Mouse (Mus musculus): ENCODE measurements around the gene Rab14.
A peak's percentile ranks its signal among the peaks of the same experiment; 100 is the strongest.

Gene Rab14

DNA sequence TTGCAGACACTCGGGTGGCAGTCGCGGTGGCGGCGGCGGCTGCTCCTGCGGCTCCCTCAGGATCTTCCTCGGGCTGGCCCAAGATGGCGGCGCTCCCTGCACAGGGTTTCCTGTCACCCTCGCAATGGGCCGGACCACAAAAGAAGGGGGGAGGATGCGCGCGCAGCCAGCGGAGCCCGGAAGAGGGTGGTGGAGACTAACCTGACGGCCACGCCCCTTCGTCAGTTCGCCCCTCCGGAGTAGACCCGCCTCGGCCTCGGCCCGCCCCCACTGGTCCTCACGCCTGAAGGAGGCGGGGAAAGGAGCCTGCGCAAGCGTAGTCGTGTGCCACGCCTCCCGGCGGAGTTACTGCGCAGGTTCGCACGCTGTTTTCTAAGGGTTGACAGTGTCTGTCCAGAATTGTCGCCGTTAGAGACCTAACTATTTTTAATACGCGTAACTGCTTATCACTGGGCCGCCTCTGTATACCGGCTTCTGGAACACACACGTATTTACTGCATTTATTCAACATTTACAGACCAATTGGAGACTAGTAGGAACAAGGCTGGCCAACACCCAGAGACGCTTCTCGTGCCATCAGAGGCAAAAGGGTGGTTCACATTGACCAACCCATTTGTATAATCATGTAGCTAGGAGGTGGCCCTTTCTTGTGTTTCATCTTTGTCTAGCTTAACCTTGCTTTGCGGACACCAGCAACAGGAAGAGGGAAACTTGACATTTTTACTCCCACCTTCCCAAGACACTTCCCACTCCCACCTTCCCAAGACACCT, at the start of gene Rab14:
Gene Rab14 (minus strand): TSS at position 223 of the 771 bp plus-strand sequence.
- peak; percentile 100 for DNase-seq

GRCm38 (mm10) chr2:35247763-35248162, 46.8 kb upstream of the Rab14 start:
- no peak for DNase-seq

DNA sequence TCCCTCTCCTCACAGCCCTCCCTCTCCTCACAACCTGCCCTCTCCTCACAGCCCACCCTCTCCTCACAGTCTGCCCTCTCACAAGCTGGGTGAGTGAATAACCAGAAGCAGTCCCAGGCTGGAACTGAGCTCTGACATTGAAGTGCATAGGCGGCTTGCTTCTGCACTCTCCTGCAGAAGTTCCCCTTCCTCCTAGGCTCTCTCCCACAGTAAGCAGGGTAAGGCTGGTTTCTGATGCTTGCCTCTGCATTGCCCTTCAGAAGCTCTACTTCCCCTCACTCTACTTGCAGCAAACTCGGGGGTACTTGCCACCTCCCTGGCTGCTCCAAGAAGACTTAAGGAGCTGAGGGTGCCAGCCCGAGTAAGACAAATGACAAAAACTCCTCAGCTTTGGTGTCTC, 43.3 kb upstream of the Rab14 start:
- DNase-seq = no peak

DNA sequence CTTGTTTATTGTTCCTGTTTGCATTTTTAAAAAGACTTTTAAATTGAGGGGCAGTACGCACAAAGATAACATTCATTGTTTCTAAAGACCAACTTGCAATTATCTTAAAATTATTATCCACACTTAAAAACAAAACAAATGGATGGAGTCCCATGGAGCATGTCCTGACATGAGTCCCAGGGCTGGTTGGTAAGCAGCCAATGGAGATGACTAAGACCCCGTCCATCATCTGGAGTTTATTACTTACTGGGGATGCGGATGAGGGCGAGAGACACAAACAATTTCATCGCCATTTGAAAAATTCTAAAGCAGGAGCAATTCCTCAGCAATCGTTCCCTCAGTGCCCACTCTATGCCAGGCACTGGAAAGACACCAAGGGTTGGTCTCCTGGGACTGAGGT, 34.1 kb upstream of the Rab14 start:
- DNase-seq = no peak

GRCm38 (mm10) chr2:35233898-35234297, 33.0 kb upstream of the Rab14 start:
- DNase-seq = no peak

DNA sequence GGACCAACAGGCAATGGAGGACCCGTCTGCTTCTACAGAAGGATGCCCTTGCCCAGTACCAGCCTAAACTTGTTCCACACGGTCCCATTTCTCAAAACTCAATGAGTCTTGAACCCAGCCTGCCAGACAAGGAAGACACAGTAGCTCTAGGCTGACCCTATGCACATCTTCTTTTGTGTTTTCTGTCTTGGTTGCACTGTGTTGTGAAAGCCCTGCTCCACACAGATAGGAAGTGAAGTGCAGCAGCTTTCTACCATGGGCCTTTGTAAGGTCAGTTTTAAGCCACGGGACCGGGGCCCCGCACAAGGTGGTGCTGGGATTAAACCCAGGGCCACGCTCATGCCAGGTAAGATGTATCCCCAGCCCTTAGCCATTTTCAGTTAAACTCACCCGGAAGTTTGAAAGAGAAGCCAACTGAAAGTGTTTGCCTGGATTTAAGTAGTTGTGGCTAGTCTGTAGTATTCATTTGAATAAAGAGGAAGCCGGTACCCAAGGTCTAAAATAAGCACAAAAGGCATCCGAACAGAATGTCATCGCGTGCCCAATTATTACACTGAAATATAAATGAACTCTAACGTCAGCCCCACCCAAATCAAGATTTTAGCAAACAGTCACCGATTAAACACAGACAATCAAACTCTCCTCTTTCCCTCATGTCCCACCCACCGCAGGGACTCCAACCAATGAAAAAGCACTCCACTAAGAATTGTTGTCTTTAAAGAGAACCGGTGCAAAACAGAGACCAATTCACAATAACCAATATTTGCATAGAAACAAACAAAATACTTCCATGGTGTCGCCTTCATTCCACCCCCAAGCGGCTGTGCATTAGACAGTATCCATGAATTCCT, 31.9 kb upstream of the Rab14 start:
- no peak for DNase-seq

DNA sequence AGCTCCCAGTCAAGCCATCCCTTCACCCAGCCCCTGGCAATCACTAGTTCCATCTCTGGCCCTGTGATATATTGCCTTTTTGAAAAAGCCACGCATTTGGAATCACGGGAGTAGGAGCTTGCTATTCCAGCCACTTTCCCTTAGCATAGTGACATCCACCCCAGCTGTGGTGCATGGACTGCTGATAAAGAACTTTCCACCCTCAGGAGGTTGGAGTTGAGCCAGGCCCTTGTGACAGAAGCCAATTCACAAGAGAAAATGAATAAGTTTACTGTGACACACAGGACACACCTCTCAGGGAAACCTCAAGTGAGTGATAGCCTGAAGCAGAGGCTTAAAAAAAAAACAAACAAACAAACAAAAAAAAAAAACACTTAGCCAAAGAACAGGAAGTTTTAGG, 31.0 kb upstream of the Rab14 start:
- no peak for DNase-seq

- no peak for DNase-seq
These were observed 29.3 kb upstream of the Rab14 start for GRCm38 (mm10) chr2:35230215-35230614.

DNA sequence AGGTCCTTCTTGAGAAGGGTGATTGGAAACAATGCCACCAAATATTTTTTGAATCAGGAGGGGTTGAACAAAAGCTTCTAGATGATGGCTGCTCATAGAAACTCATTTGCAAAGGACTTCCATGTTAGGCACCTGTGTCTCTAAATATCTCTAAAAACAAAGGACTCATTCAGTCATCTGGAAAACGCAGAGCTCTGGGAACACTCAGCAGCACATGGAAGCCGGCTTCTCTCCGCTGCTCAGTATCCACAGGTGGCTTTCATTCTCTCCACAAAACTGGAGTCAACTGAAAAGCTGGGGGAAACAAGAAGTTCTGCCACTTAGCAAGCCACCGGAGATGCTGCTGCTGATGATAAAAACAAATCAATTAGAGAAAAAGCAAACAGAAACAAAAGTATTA, 27.2 kb upstream of the Rab14 start:
- DNase-seq = no peak

GRCm38 (mm10) chr2:35224285-35224684, 23.4 kb upstream of the Rab14 start:
- DNase-seq = no peak

- DNase-seq = no peak
These were observed 22.0 kb upstream of the Rab14 start for GRCm38 (mm10) chr2:35222822-35223391.

- DNase-seq = no peak
These were observed 17.8 kb upstream of the Rab14 start for GRCm38 (mm10) chr2:35218736-35219135.

GRCm38 (mm10) chr2:35216701-35217100, 15.8 kb upstream of the Rab14 start:
- no peak for DNase-seq

DNA sequence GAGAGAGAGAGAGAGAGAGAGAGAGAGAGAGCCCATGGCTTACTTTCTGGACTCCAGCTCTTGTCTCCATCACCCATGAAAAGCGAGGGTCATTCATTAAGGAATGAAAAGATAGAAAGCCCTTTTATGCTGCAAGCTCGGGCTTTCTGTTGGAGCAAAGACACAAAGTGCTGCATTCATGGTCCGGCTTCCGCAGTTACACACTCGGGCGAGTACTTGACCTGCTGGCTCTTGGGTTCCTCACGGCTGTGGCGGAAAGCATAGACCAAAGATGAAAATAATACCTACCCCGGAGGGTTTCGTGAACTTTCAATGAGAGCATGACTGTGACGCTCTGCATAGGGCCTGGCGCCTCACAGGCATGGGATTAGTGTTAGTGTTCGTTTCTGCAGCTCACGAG, 14.4 kb upstream of the Rab14 start:
- no peak for DNase-seq

DNA sequence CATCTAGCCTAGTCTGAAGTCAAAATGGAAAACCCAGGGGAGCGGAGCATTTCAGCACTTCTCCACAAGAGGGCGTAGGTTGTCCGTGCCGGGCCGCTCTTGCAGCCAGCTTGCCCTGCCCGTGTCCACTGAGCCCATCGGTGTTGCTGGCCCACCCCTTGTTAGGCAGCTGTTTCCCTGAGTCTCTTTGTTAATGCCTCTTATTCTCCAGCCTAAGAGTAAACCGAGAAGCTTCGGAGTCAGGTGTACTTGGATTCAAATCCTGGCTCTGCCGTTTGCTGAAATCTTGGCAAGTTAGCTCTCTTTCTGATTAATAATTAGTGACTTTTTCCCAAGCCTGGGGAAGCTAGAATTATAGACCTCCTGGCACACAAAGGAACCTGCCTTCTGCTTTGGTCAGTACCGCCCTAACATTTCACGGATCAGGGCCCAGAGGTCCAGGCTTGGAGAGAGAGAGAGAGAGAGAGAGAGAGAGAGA, 14.0 kb upstream of the Rab14 start:
- peak; percentile 81 for DNase-seq

DNA sequence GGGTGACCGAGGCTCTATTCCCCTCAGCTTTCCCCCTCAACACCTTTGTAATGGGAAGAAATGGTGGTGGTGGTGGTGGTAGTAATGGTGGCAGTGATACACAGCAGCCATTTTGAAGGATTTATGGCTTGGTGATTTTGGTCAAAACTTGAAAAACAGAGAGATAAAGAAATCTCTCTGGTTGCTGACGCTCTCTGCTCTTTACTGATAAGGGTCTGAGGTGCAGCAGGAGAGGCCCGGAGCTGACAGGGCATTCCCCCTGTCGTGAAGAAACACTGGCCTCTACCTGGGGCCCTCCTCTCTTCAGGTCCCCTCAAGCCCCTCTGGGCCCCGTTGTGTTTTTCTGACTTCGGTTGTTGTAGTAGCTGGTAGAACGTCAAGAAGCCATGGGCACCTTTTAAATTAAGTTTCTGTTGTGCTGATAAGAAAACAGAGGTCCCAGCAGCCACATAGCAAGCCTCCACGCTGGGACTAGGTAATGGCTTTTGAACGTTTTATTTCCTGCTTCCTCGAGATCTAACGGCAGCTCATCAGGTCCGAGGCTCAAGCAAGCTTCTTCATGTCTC, 12.5 kb upstream of the Rab14 start:
- no peak for DNase-seq

DNA sequence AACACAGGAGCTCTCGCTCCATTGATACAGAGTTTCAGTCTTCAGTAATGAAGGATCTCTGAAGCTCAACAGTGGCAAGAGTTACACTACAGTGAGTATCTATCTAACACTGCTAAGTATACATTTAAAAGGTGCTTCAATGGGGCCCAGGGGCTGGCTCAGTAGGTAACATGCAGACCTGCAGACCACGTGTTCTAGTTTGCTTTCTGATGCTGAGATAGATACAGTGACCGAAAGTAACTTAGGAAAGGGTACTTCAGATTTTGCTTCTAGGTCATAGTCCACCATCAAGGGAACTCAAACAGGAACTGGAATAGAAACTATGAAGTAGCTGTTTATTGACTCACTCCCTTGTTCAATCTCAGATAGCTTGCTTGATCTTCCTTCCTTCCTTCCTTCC, 10.8 kb upstream of the Rab14 start:
- DNase-seq = no peak

DNA sequence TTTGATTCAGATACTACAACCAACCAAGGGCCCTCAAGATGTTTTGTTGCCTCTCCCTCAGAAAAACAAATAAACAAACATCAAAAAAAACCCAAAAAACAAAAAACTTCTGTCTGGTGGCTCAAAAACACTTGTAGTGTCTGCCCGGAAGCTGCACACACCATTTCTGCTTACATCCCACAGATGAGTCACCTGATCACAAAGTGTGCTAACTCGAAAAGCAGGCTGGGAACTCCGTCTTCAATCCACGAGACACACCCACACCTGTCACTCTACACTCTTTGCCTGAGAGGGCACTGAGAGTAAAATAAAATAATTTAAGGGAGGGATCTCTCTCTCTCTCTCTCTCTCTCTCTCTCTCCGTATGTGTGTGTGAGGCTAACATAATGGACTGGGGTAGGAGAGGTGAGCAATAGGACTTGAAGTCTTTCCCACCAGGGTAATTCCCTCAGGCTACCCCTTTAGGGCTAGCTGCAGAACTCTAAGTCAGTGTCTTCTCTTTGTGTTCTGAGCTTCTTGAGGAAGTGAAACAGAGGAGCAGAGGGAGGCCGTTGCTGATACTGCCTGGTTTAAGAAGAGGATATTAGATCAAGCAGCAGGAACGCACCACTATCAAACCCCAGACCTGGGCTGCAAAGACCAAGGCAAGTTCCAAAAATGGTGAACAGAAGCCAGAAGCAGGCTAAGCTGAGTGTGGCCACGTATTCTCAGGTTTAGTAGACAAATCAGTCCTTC, 8.2 kb upstream of the Rab14 start:
- no peak for DNase-seq

GRCm38 (mm10) chr2:35208054-35208453, 7.1 kb upstream of the Rab14 start:
- DNase-seq = no peak

DNA sequence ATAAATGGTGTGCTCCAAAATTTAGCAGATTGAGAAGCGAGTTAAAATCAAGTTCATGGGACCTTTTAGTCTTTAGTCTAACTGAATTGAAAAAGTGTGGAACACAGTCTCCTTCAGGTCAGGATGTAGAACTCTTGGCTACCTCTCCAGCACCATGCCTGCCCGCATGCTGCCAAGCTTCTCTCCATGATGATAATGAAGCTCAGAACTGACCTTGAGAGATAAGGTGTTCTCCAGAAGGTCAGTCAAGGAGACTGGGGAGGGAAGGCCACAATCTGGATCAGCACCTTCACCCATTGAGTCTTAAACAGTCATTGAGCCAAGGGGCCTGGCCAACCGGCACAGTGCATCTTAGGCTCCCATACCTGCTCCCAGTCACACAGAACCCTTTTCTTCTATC, 5.8 kb upstream of the Rab14 start:
- no peak for DNase-seq

DNA sequence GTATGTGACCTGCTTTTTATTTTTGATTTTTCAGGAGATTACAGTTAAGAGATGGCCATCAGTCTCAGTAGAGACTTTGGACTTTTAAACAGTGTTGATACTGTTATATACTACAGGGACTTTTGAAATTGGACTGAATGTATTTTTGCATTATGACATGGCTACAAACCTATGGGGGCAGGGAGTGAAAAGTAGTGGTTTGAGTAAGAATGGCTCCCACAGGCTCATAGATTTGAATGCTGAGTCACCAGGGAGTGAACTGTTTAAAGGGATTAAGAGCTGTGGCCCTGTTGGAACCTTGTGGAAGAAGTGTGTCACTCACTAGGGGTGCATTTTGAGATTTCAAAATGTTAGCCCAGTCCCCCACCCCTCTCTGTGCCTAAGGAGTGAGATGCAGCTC, 2.8 kb upstream of the Rab14 start:
- no peak for DNase-seq
